Mouse (Mus musculus) hindbrain, embryonic 11.5 days (tissue): ENCODE results near the gene Arid2. TPM values are rescaled to one million over a fixed set of nuclear protein-coding genes. Genes with fewer than 3 reads are reported as not detected.
"Not testable (repeated sequence)": the region's sequence is repeated elsewhere in the genome, so short reads cannot be mapped to it uniquely, and the experiment has no call there.

ENCODE experiments used
- ATAC-seq: fragments of 200-750 bp; cut with Nextera tagmentation; 2 replicates; pipeline ENCODE4 v1.8.0; 2017; ENCODE audit warnings: mild to moderate bottlenecking, moderate TSS enrichment, moderate library complexity; ENCODE audit not compliant: low FRiP score
- DNase-seq: peaks from one replicate; pipeline ENCODE4 v3.0.0-alpha.2; 2015; ENCODE audit warnings: low spot score
- H3K27ac ChIP-seq: fragments of 300-500 bp; sonication (generic); 2 replicates; pipeline ENCODE4 v1.5.1; 2014; ENCODE audit warnings: mild to moderate bottlenecking, low read depth, low read length
- H3K27me3 ChIP-seq: fragments of 300-500 bp; sonication (generic); 2 replicates; pipeline ENCODE4 v1.6.1; 2014; ENCODE audit warnings: mild to moderate bottlenecking, low read length, moderate library complexity, mixed read lengths; ENCODE audit not compliant: control insufficient read depth, insufficient read depth
- H3K36me3 ChIP-seq: fragments of 300-500 bp; sonication (generic); 2 replicates; pipeline ENCODE4 v1.6.1; 2014; ENCODE audit warnings: mild to moderate bottlenecking, low read length, moderate library complexity, mixed read lengths; ENCODE audit not compliant: control insufficient read depth, insufficient read depth
- H3K4me1 ChIP-seq: fragments of 300-500 bp; sonication (generic); replicated peaks from 2 replicates; pipeline ENCODE4 v1.6.1; 2014; ENCODE audit warnings: low read length, mixed read lengths; ENCODE audit not compliant: control insufficient read depth, insufficient read depth
- H3K4me2 ChIP-seq: fragments of 300-500 bp; sonication (generic); replicated peaks from 2 replicates; pipeline ENCODE4 v1.6.1; 2014; ENCODE audit warnings: mild to moderate bottlenecking, low read depth, low read length
- H3K4me3 ChIP-seq: fragments of 300-500 bp; sonication (generic); 2 replicates; pipeline ENCODE4 v1.5.1; 2014; ENCODE audit warnings: low read depth, low read length
- H3K9ac ChIP-seq: fragments of 300-500 bp; sonication (generic); 2 replicates; pipeline ENCODE4 v1.6.1; 2014; ENCODE audit warnings: low read depth, low read length
- H3K9me3 ChIP-seq: fragments of 300-500 bp; sonication (generic); 2 replicates; pipeline ENCODE4 v1.6.1; 2016; ENCODE audit warnings: low read length; ENCODE audit not compliant: control insufficient read depth
- WGBS: fragments of 180-500 bp; shearing (Covaris S2); extraction: QIAGEN DNeasy Blood & Tissue Kit; methylation state at CpG from one replicate; pipeline ENCODE4 v1.1.7; 2014; 5-methylcytosine and 5-hydroxymethylcytosine counted together
- polyA plus RNA-seq: library from polyadenylated mRNA; unstranded; fragments of >200 nt; fragmentation: Nextera tagmentation; extraction: Ambion mirVana; gene quantifications from 2 replicates; pipeline ENCODE4 v1.2.1, GENCODE M21; 2014

The Arid2 gene
- polyA plus RNA-seq: 37.0 and 39.0 TPM in 2 replicates

- under 1% methylated on average over 34 of the region's 67 CpGs for WGBS
- ATAC-seq (peak; percentile 31), DNase-seq (peak; percentile 85)
- Histone ChIP-seq H3K27ac (peak within 1 kb of the TSS; percentile 100), H3K4me1 (no peaks in the 10 kb centered on the region), H3K36me3 (no peaks in the 10 kb centered on the region), H3K9me3 (no peaks in the 10 kb centered on the region), H3K4me2 (peak within 1 kb of the TSS; percentile 73), H3K27me3 (no peaks in the 10 kb centered on the region), H3K4me3 (peak within 1 kb of the TSS; percentile 96), H3K9ac (peak within 1 kb of the TSS; percentile 100)
These were observed at the start of gene Arid2 for GRCm38 (mm10) chr15:96287369-96287975. TSS of gene Arid2 (plus strand) at chr15:96287518.

- 86% methylated on average over 4 of the region's 4 CpGs for WGBS
- Histone ChIP-seq H3K36me3 (no peaks in the 10 kb centered on the region), H3K9me3 (no peaks in the 10 kb centered on the region), H3K4me3 (no peak overlapping the region), H3K27me3 (no peaks in the 10 kb centered on the region), H3K9ac (no peak overlapping the region), H3K4me1 (no peaks in the 10 kb centered on the region), H3K27ac (no peak overlapping the region), H3K4me2 (no peak overlapping the region)
- DNase-seq: no peak
- no peak for ATAC-seq
These were observed 49.2 kb upstream of the Arid2 start for GRCm38 (mm10) chr15:96238071-96238470.

GRCm38 (mm10) chr15:96244171-96244570 lies 43.1 kb upstream of the Arid2 start:
- Histone ChIP-seq H3K27ac (no peak overlapping the region), H3K9ac (no peak overlapping the region), H3K4me3 (no peak overlapping the region), H3K4me1 (no peaks in the 10 kb centered on the region), H3K27me3 (no peaks in the 10 kb centered on the region), H3K4me2 (no peak overlapping the region), H3K9me3 (no peaks in the 10 kb centered on the region), H3K36me3 (no peaks in the 10 kb centered on the region)
- 90% methylated on average over 6 of the region's 6 CpGs for WGBS
- DNase-seq (no peak), ATAC-seq (no peak)

- H3K36me3 ChIP-seq, H3K27ac ChIP-seq, H3K9me3 ChIP-seq, H3K4me3 ChIP-seq, ATAC-seq, DNase-seq, H3K4me2 ChIP-seq, H3K27me3 ChIP-seq, H3K9ac ChIP-seq, H3K4me1 ChIP-seq: not testable (repeated sequence)
- WGBS: 68% methylated on average over 10 of the region's 10 CpGs
These were observed 42.6 kb upstream of the Arid2 start for GRCm38 (mm10) chr15:96244715-96245114.

GRCm38 (mm10) chr15:96253827-96254226 lies 33.5 kb upstream of the Arid2 start:
- Histone ChIP-seq H3K4me1 (no peaks in the 10 kb centered on the region), H3K4me2 (peak overlapping the region; percentile 32), H3K9me3 (no peaks in the 10 kb centered on the region), H3K9ac (no peak overlapping the region), H3K27me3 (no peaks in the 10 kb centered on the region), H3K36me3 (no peaks in the 10 kb centered on the region), H3K4me3 (peak overlapping the region; percentile 18; the same call in 1 of the 2 replicates), H3K27ac (no peak overlapping the region)
- ATAC-seq (no peak), DNase-seq (peak; percentile 22)
- WGBS: under 1% methylated on average over 7 of the region's 7 CpGs

- Histone ChIP-seq H3K27ac (no peak overlapping the region), H3K4me3 (peak overlapping the region; percentile 18; the same call in 1 of the 2 replicates), H3K27me3 (no peaks in the 10 kb centered on the region), H3K9ac (peak overlapping the region; percentile 37; the same call in 1 of the 2 replicates), H3K4me1 (no peaks in the 10 kb centered on the region), H3K9me3 (no peaks in the 10 kb centered on the region), H3K4me2 (peak overlapping the region; percentile 32), H3K36me3 (no peaks in the 10 kb centered on the region)
- DNase-seq (peak; percentile 46), ATAC-seq (no peak)
- under 1% methylated on average over 17 of the region's 17 CpGs for WGBS
These were observed 33.0 kb upstream of the Arid2 start for GRCm38 (mm10) chr15:96254356-96254755.

GRCm38 (mm10) chr15:96257781-96258180 lies 29.5 kb upstream of the Arid2 start:
- DNase-seq: no peak
- H3K4me3 ChIP-seq: no peak overlapping the region
- no peaks in the 10 kb centered on the region for H3K4me1 ChIP-seq
- no peaks in the 10 kb centered on the region for H3K9me3 ChIP-seq
- 78% methylated on average over 5 of the region's 5 CpGs for WGBS
- no peak overlapping the region for H3K4me2 ChIP-seq
- no peak overlapping the region for H3K27ac ChIP-seq
- ATAC-seq: no peak
- H3K27me3 ChIP-seq: no peaks in the 10 kb centered on the region
- no peaks in the 10 kb centered on the region for H3K36me3 ChIP-seq
- H3K9ac ChIP-seq: no peak overlapping the region

GRCm38 (mm10) chr15:96264614-96265013 lies 22.7 kb upstream of the Arid2 start:
- H3K4me1 ChIP-seq: no peaks in the 10 kb centered on the region
- no peak overlapping the region for H3K27ac ChIP-seq
- WGBS: 93% methylated on average over 3 of the region's 3 CpGs
- DNase-seq (no peak), ATAC-seq (no peak)
- no peaks in the 10 kb centered on the region for H3K27me3 ChIP-seq
- H3K36me3 ChIP-seq: peaks cover 16% of the 10 kb centered on the region; the same call in 1 of the 2 replicates
- H3K9ac ChIP-seq: no peak overlapping the region
- no peak overlapping the region for H3K4me2 ChIP-seq
- H3K4me3 ChIP-seq: no peak overlapping the region
- H3K9me3 ChIP-seq: no peaks in the 10 kb centered on the region

- Histone ChIP-seq H3K4me3 (no peak overlapping the region), H3K9me3 (no peaks in the 10 kb centered on the region), H3K27ac (no peak overlapping the region), H3K4me1 (no peaks in the 10 kb centered on the region), H3K27me3 (no peaks in the 10 kb centered on the region), H3K4me2 (no peak overlapping the region), H3K36me3 (peaks cover 16% of the 10 kb centered on the region; the same call in 1 of the 2 replicates), H3K9ac (no peak overlapping the region)
- ATAC-seq (no peak), DNase-seq (no peak)
- 87% methylated on average over 9 of the region's 9 CpGs for WGBS
These were observed 19.4 kb upstream of the Arid2 start for GRCm38 (mm10) chr15:96267933-96268332.
